Mouse (Mus musculus) B cell, adult 2 months (primary cell): ENCODE data around the gene Cnr2.

Experiments
- DNase-seq, 2 experiments: peaks; one replicate each; pipeline ENCODE4 v3.0.0; 2022

Gene Cnr2

GRCm38 (mm10) chr4:135967086-135967760 is 72.0 kb downstream of the Cnr2 start:
- no peak for DNase-seq

- no peak for DNase-seq
Measured at GRCm38 (mm10) chr4:135968271-135968869, 73.2 kb downstream of the Cnr2 start.

GRCm38 (mm10) chr4:135969070-135969750 is 74.0 kb downstream of the Cnr2 start:
- no peak for DNase-seq
